Mouse (Mus musculus) neural tube, embryonic 14.5 days (tissue): ENCODE measurements around the gene Agpat2. TPM values are rescaled to one million over a fixed set of nuclear protein-coding genes. Genes with fewer than 3 reads are reported as not detected.

Source experiments
- ATAC-seq: fragments of 200-750 bp; cut with Nextera tagmentation; 2 replicates; pipeline ENCODE4 v1.8.0; 2017; ENCODE audit warnings: low read depth, mild to moderate bottlenecking, moderate TSS enrichment, moderate library complexity
- H3K27ac ChIP-seq: fragments of 300-500 bp; sonication (generic); 2 replicates; pipeline ENCODE4 v1.5.1; 2014; ENCODE audit warnings: low read depth, mild to moderate bottlenecking, control low read depth, low read length, moderate library complexity, mixed read lengths
- H3K27me3 ChIP-seq: fragments of 300-500 bp; sonication (generic); 2 replicates; pipeline ENCODE4 v1.6.1; 2014; ENCODE audit warnings: low read length; ENCODE audit not compliant: control insufficient read depth, insufficient read depth
- H3K36me3 ChIP-seq: fragments of 300-500 bp; sonication (generic); 2 replicates; pipeline ENCODE4 v1.6.1; 2014; ENCODE audit warnings: low read length, mixed read lengths; ENCODE audit not compliant: control insufficient read depth, insufficient read depth
- H3K4me1 ChIP-seq: fragments of 300-500 bp; sonication (generic); 2 replicates; pipeline ENCODE4 v1.6.1; 2014; ENCODE audit warnings: low read length; ENCODE audit not compliant: control insufficient read depth, insufficient read depth
- H3K4me2 ChIP-seq: fragments of 300-500 bp; sonication (generic); 2 replicates; pipeline ENCODE4 v1.6.1; 2014; ENCODE audit warnings: mild to moderate bottlenecking, low read depth, low read length, control low read depth
- H3K4me3 ChIP-seq: fragments of 300-500 bp; sonication (generic); 2 replicates; pipeline ENCODE4 v1.5.1; 2014; ENCODE audit warnings: low read depth, low read length, control low read depth, mixed read lengths
- H3K9ac ChIP-seq: fragments of 300-500 bp; sonication (generic); replicated peaks from 2 replicates; pipeline ENCODE4 v1.6.1; 2014; ENCODE audit warnings: low read depth, mild to moderate bottlenecking, control low read depth, low read length, mixed read lengths
- H3K9me3 ChIP-seq: fragments of 300-500 bp; sonication (generic); 2 replicates; pipeline ENCODE4 v1.6.1; 2016; ENCODE audit warnings: low read length; ENCODE audit not compliant: control insufficient read depth
- WGBS: fragments of 180-500 bp; shearing (Covaris S2); extraction: QIAGEN DNeasy Blood & Tissue Kit; methylation state at CpG from one replicate; pipeline ENCODE4 v1.1.7; 2014; 5-methylcytosine and 5-hydroxymethylcytosine counted together
- polyA plus RNA-seq: library from polyadenylated mRNA; unstranded; fragments of >200 nt; fragmentation: Nextera tagmentation; extraction: Ambion mirVana; gene quantifications from 2 replicates; pipeline ENCODE4 v1.2.1, GENCODE M21; 2014

The Agpat2 gene
- polyA plus RNA-seq, 1 experiment from 2014 or later = 2.7 TPM

- Histone ChIP-seq H3K27ac (no peak overlapping the region), H3K4me3 (no peak overlapping the region), H3K4me2 (no peak overlapping the region), H3K27me3 (no peaks in the 10 kb centered on the region), H3K9me3 (no peaks in the 10 kb centered on the region), H3K9ac (no peak overlapping the region), H3K36me3 (no peaks in the 10 kb centered on the region), H3K4me1 (no peaks in the 10 kb centered on the region)
- ATAC-seq = peak; percentile 63; the same call in 1 of the 2 replicates
- WGBS = 38% methylated on average over 6 of the region's 6 CpGs
Observed at GRCm38 (mm10) chr2:26561351-26562016, 42.7 kb downstream of the Agpat2 start.

- Histone ChIP-seq H3K9ac (no peak overlapping the region), H3K4me2 (no peak overlapping the region), H3K27ac (no peak overlapping the region), H3K9me3 (no peaks in the 10 kb centered on the region), H3K4me3 (no peak overlapping the region), H3K27me3 (no peaks in the 10 kb centered on the region), H3K4me1 (no peaks in the 10 kb centered on the region), H3K36me3 (no peaks in the 10 kb centered on the region)
- WGBS = 76% methylated on average over 5 of the region's 5 CpGs
- ATAC-seq = no peak
Observed at GRCm38 (mm10) chr2:26560506-26560905, 43.7 kb downstream of the Agpat2 start.

- no peak for ATAC-seq
- H3K36me3 ChIP-seq = no peaks in the 10 kb centered on the region
- no peaks in the 10 kb centered on the region for H3K4me1 ChIP-seq
- no peak overlapping the region for H3K27ac ChIP-seq
- no peak overlapping the region for H3K9ac ChIP-seq
- 73% methylated on average over 4 of the region's 4 CpGs for WGBS
- no peaks in the 10 kb centered on the region for H3K27me3 ChIP-seq
- H3K9me3 ChIP-seq = no peaks in the 10 kb centered on the region
- no peak overlapping the region for H3K4me3 ChIP-seq
- no peak overlapping the region for H3K4me2 ChIP-seq
Observed at GRCm38 (mm10) chr2:26556535-26556993, 47.7 kb downstream of the Agpat2 start.

GRCm38 (mm10) chr2:26555076-26555475 is 49.1 kb downstream of the Agpat2 start:
- no peak overlapping the region for H3K4me2 ChIP-seq
- no peaks in the 10 kb centered on the region for H3K27me3 ChIP-seq
- ATAC-seq = no peak
- peaks cover 7% of the 10 kb centered on the region; the same call in 1 of the 2 replicates for H3K4me1 ChIP-seq
- 83% methylated on average over 4 of the region's 4 CpGs for WGBS
- H3K27ac ChIP-seq = no peak overlapping the region
- H3K4me3 ChIP-seq = no peak overlapping the region
- H3K9me3 ChIP-seq = no peaks in the 10 kb centered on the region
- no peaks in the 10 kb centered on the region for H3K36me3 ChIP-seq
- H3K9ac ChIP-seq = no peak overlapping the region

- H3K9me3 ChIP-seq = no peaks in the 10 kb centered on the region
- peaks cover 11% of the 10 kb centered on the region; the same call in 1 of the 2 replicates for H3K4me1 ChIP-seq
- H3K9ac ChIP-seq = no peak overlapping the region
- no peaks in the 10 kb centered on the region for H3K27me3 ChIP-seq
- H3K36me3 ChIP-seq = no peaks in the 10 kb centered on the region
- no peak overlapping the region for H3K27ac ChIP-seq
- H3K4me2 ChIP-seq = no peak overlapping the region
- no peak for ATAC-seq
- 90% methylated on average over 9 of the region's 9 CpGs for WGBS
- no peak overlapping the region for H3K4me3 ChIP-seq
Observed at GRCm38 (mm10) chr2:26553904-26554303, 50.3 kb downstream of the Agpat2 start.

GRCm38 (mm10) chr2:26552066-26552465 is 52.2 kb downstream of the Agpat2 start:
- H3K27me3 ChIP-seq = no peaks in the 10 kb centered on the region
- H3K36me3 ChIP-seq = no peaks in the 10 kb centered on the region
- H3K9ac ChIP-seq = no peak overlapping the region
- no peak overlapping the region for H3K27ac ChIP-seq
- H3K4me3 ChIP-seq = no peak overlapping the region
- WGBS = 95% methylated on average over 2 of the region's 2 CpGs
- no peaks in the 10 kb centered on the region for H3K9me3 ChIP-seq
- peaks cover 13% of the 10 kb centered on the region; the same call in 1 of the 2 replicates for H3K4me1 ChIP-seq
- no peak overlapping the region for H3K4me2 ChIP-seq
- no peak for ATAC-seq

GRCm38 (mm10) chr2:26551446-26551845 is 52.8 kb downstream of the Agpat2 start:
- no peak for ATAC-seq
- Histone ChIP-seq H3K36me3 (no peaks in the 10 kb centered on the region), H3K4me2 (no peak overlapping the region), H3K4me3 (no peak overlapping the region), H3K27me3 (no peaks in the 10 kb centered on the region), H3K4me1 (peaks cover 13% of the 10 kb centered on the region; the same call in 1 of the 2 replicates), H3K9me3 (no peaks in the 10 kb centered on the region), H3K27ac (no peak overlapping the region), H3K9ac (no peak overlapping the region)
- 78% methylated on average over 8 of the region's 8 CpGs for WGBS

- Histone ChIP-seq H3K4me3 (no peak overlapping the region), H3K36me3 (no peaks in the 10 kb centered on the region), H3K4me1 (peaks cover 13% of the 10 kb centered on the region; the same call in 1 of the 2 replicates), H3K4me2 (no peak overlapping the region), H3K9ac (no peak overlapping the region), H3K27ac (peak overlapping the region; percentile 22; the same call in 1 of the 2 replicates), H3K9me3 (no peaks in the 10 kb centered on the region), H3K27me3 (no peaks in the 10 kb centered on the region)
- WGBS = 58% methylated on average over 3 of the region's 3 CpGs
- 0 out of 2 replicates have a peak, but pooled peaks have one; percentile 38 for ATAC-seq
Observed at GRCm38 (mm10) chr2:26550777-26551176, 53.4 kb downstream of the Agpat2 start.

- ATAC-seq = peak; percentile 56
- H3K9me3 ChIP-seq = no peaks in the 10 kb centered on the region
- 70% methylated on average over 3 of the region's 3 CpGs for WGBS
- H3K36me3 ChIP-seq = no peaks in the 10 kb centered on the region
- peaks cover 13% of the 10 kb centered on the region; the same call in 1 of the 2 replicates for H3K4me1 ChIP-seq
- H3K4me2 ChIP-seq = no peak overlapping the region
- no peak overlapping the region for H3K9ac ChIP-seq
- H3K27ac ChIP-seq = peak overlapping the region; percentile 22
- H3K27me3 ChIP-seq = no peaks in the 10 kb centered on the region
- H3K4me3 ChIP-seq = no peak overlapping the region
Observed at GRCm38 (mm10) chr2:26550205-26550604, 54.0 kb downstream of the Agpat2 start.
